Mouse (Mus musculus): ENCODE results near the gene Ntsr1. TPM values are rescaled to one million over a fixed set of nuclear protein-coding genes. Genes with fewer than 3 reads are reported as not detected.

Ntsr1 gene
- total RNA-seq, 2 experiments from 2014 or later, result not detected

- TF ChIP-seq CTCF (IDR thresholded peaks at IDR 0.05), result no peak; the same call in 1 of the 2 replicates
- Histone ChIP-seq H3K4me3 (peak overlapping the region; percentile 85), H3K27ac (peak overlapping the region; percentile 98)
- DNase-seq, result peak; percentile 98
- intact Hi-C loops (cut with DNase I), result loop anchor here (5.0 to 10.0 kb wide), 2 partner anchors 165 to 308 kb away; partner anchors contain the start of gene Cables2
These were observed 82.8 kb downstream of the Ntsr1 start for GRCm38 (mm10) chr2:180582481-180583153.

- no peak for DNase-seq
- H3K27ac ChIP-seq, result peak overlapping the region; percentile 98
- intact Hi-C loops (cut with DNase I), result loop anchor here (5.0 to 10.0 kb wide), 2 partner anchors 164 to 308 kb away; partner anchors contain the start of gene Cables2
- TF ChIP-seq CTCF (IDR thresholded peaks at IDR 0.05), result no peak
- H3K4me3 ChIP-seq, result peak overlapping the region; percentile 85
These were observed 83.4 kb downstream of the Ntsr1 start for GRCm38 (mm10) chr2:180583154-180583507.

GRCm38 (mm10) chr2:180588736-180589122 lies 89.0 kb downstream of the Ntsr1 start:
- Histone ChIP-seq H3K27ac (peak overlapping the region; percentile 95), H3K4me3 (peak overlapping the region; percentile 97)
- no peak for TF ChIP-seq CTCF (IDR thresholded peaks at IDR 0.05)
- intact Hi-C loops (cut with DNase I), result loop anchor here (10.0 kb wide), 1 partner anchor 314 kb away; the partner anchor contains the start of gene Cables2
- DNase-seq, result no peak

- H3K27ac ChIP-seq, result peak within 1 kb of the TSS; percentile 95
- DNase-seq, result peak; percentile 85
- intact Hi-C loops (cut with DNase I), result loop anchor here (10.0 kb wide), 1 partner anchor 314 kb away; the partner anchor contains the start of gene Cables2
- peak within 1 kb of the TSS; percentile 97 for H3K4me3 ChIP-seq
- TF ChIP-seq CTCF (IDR thresholded peaks at IDR 0.05), result peak; percentile 46
These were observed 89.5 kb downstream of the Ntsr1 start, which contains the start of gene Ogfr for GRCm38 (mm10) chr2:180589123-180589831. Gene Ogfr, plus strand, starts transcription at chr2:180589245.

Other genes starting within 250 kb of the Ntsr1 start
- gene Rps21, start 242.6 kb upstream of the Ntsr1 start, total RNA-seq (2021), result 100 to 1,000 TPM; 359 to 473 TPM
- 1 to 10 TPM; 9.3 to 9.8 TPM for gene Cables2, start 226.5 kb upstream of the Ntsr1 start, total RNA-seq (2021)
- not detected for gene Rbbp8nl, start 210.1 kb upstream of the Ntsr1 start, total RNA-seq (2021)
- gene Gata5, start 165.3 kb upstream of the Ntsr1 start, total RNA-seq (2021), result not detected
- under 1 TPM in 1 of 2 experiments, not detected in 1; 0.15 TPM for gene Slco4a1, start 43.7 kb upstream of the Ntsr1 start, total RNA-seq (2021)
- gene Mrgbp, start 81.3 kb downstream of the Ntsr1 start, total RNA-seq (2021), result 1 to 10 TPM; 4.1 to 5.2 TPM
- 10 to 100 TPM; 20.3 to 24.5 TPM for gene Ogfr, start 89.3 kb downstream of the Ntsr1 start, total RNA-seq (2021)
- not detected for gene Col9a3, start 97.8 kb downstream of the Ntsr1 start, total RNA-seq (2021)
- not detected for gene Tcfl5, start 142.7 kb downstream of the Ntsr1 start, total RNA-seq (2021)
- 10 to 100 TPM; 18.6 to 22.4 TPM for gene Dido1, start 210.0 kb downstream of the Ntsr1 start, total RNA-seq (2021)
- gene Gid8, start 210.1 kb downstream of the Ntsr1 start, total RNA-seq (2021), result 10 to 100 TPM; 31.1 to 42.1 TPM
- gene Slc17a9, start 225.3 kb downstream of the Ntsr1 start, total RNA-seq (2021), result under 1 TPM in 1 of 2 experiments, not detected in 1; 0.33 TPM